Mouse (Mus musculus) thymus, postnatal 10 days (tissue): ENCODE data around the gene Abo.
"Not testable (repeated sequence)": the region's sequence is repeated elsewhere in the genome, so short reads cannot be mapped to it uniquely, and the experiment has no call there.

ENCODE experiments used
- DNase-seq, 2 experiments: peaks; one replicate each; pipeline ENCODE4 v3.0.0; 2021; ENCODE audit warnings: low spot score in 2 of 2

Gene Abo

DNA sequence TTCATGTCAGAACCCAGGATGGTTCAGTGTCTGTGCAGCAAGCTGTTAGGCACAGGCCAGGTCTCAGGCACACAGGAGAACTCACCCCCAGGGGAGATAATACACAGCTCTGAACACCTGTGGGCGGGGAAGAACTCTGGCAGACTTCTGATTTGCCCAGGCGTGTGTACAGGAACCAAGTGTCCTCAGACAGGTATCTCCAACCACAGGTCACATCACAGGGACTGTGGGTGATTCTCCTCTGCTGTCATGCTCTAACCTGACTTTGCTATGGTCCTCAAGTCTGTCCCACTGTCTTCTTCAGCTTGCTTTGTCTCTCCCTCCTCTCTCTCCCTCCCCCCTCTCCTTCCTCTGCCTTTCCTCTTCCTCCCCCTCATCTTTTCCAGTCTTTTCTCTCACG, at the start of gene Abo:
Gene Abo (minus strand): TSS at position 101 of the 400 bp plus-strand sequence.
- no peak for DNase-seq

DNA sequence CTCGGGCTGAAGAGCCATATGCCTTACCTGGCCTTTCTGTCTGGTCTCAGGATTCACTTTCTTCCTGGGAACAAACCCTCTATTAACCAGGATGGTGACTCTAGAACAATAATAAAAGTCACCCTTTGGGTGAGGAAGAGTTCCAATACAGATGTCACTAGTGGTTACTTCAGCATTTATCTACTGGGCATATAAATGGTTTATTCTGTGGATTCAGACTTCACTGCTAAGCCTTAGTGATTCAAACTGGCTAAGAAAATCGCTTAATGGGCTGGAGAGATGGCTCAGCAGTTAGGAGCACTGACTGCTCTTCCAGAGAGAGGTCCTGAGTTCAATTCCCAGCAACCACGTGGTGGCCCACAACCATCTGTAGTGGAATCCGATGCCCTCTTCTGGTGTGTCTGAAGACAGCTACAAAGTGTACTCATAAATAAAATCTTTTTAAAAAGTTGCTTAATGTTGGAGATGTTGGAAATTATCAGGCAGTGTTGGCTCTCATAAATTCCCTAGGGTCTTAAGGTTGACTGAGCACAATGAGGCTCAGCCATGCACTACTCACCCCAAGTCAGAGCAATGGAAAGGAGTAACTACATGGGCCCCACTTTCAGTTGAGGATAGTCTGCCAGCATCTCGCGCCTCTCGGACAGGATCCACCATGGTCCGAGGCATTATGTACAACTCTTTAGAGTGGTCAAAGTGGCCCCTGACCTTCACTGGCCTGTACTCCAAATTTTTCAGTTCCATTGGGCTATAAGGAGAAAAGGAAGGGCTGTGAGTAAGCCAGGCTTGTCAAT, 49.6 kb upstream of the Abo start:
- DNase-seq, result no peak

DNA sequence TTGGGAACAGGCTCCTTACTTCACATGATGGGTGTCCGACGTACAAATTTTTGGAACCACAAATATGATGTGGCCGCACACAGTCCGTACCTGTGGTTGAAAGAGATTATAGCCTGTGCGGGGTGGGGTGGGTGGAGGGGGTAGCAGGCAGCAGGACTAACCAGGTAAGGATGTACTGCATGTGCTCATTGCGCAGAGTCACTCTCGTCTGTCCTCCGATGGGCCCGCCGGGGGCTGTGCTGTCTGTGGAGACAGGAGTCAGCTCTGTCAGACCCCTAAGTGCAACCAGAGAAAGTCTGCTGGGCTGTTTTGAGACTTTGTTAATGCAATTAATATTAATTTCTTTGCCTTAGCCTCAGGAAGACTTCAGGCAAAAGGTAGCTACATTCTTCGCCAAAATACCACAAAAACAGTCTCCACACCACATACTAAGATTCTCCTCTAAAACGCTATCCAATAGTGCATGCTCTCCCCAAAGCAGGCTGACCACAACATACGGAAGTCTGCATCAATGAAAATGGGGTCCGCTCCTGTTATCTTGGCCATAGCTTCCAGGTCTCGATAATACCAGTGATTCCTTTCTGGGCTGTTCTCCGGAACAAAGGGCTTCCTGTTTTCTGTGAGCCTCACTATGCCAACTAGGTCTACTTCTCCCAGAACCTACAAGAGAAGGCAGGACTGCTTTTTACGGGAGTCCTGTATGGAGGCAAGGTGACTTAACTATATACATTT, 48.8 kb upstream of the Abo start:
- no peak for DNase-seq

DNA sequence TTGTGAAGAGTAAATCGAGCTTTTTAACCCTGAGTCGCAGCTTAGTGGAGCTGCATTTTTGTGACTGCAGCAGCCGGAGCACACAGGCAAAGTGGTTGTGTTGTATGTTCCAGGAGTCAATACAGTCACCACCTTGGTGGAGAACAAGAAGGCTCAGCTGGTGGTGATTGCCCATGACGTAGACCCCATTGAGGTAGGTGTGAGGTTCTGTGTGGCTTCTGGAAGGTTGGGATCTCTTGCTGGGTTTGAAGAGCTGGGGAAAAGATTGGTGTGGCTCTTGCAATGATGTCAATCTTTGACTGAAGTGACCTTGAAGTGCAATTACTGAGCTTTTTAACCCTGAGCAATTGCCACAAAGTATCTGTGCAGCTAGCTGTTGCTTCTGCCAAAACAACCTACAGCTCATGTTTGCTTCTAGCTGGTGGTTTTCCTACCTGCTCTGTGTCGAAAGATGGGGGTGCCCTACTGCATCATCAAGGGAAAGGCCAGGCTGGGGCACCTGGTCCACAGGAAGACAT, 47.5 kb upstream of the Abo start:
- no peak for DNase-seq

DNA sequence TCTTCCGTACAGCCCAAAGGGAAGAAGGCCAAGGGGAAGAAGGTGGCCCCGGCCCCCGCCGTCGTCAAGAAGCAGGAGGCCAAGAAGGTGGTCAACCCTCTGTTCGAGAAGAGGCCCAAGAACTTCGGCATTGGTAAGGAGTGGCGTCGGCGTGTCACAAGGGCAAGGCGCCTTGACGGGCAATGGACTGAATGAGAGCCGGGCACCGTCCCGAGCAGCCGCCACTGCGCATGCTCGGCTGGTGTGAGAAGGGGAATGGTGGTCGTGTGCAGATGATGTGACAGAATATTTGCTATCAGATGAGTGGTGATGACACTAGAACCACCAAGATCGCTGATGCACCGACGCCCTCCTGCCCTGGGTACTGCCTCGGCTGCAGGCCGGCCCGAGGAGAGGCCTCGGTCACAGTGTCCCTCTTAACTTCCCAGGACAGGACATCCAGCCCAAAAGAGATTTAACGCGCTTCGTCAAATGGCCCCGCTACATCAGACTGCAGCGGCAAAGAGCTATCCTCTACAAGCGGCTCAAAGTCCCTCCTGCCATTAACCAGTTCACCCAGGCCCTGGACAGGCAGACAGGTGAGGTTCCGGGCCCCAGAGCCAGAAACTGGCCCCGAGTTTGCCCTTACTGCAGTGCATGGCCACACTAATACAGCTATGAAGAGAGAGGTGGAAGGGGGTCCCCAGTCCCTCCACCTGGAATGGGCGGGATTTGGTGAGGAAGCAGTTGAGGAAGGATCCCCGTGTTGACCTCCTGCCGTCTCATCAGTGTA, 46.4 kb upstream of the Abo start:
- peak in 1 of 2 experiments; percentile 56 for DNase-seq

GRCm38 (mm10) chr2:26910124-26910993, 45.6 kb upstream of the Abo start, which contains the start of the genes Med22 and Rpl7a:
TSS of gene Med22 (minus strand) at chr2:26910677.
TSS of gene Rpl7a (plus strand) at chr2:26910764.
- peak; percentile 98 to 100 for DNase-seq

GRCm38 (mm10) chr2:26909387-26909784, 44.6 kb upstream of the Abo start:
- DNase-seq, result no peak

DNA sequence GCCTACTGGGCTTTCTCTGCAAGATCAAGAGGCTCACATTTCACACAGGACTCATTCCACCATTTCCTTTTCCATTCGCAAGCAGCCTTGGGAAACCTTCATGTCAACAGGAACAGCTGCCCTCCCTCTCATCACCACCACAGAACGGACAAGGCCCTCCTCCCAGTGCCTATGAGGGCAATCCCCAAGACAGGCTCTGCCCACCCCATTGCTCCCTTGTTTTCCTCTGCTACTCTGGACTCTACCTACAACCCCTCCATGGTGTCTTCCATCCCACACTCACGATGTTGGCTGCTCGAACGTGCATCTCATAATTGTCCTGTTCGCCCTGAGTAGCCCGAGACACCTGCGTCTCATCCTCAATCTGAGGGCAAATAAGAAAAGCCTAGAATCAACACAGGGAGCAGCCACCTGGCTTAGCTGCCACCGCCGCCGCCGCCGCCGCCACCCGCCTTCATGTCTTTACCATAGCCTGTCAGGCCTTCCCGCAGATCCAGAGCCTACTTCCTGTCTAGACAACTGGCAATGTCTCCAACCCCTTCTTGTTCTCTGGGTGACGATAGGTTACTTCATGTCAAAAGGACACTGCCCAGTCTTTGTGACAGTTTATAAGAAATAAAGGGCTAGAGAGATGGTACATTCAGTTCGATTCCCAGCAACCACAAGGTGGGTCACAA, 44.1 kb upstream of the Abo start:
- peak; percentile 26 to 36 for DNase-seq

DNA sequence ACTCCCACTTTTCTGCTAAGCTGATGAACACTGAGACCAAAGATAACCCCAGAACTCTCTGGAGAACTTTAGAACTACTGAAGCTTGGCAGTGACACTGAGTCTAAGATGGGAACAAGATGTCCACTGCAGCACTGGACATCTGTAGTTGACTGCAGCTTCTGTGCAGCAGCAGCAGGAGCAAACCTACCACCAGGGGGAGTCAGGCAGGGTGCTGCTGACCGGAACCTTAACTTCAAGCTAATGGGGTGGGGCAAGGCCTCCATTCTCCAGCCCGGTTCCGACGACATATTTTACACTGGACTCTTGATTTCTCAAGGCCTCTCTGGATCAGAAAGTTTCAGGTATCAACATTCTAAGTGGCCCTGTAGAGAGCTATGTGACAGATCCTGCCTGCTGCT, 42.3 kb upstream of the Abo start:
- DNase-seq, result peak in 1 of 2 experiments; percentile 44

DNA sequence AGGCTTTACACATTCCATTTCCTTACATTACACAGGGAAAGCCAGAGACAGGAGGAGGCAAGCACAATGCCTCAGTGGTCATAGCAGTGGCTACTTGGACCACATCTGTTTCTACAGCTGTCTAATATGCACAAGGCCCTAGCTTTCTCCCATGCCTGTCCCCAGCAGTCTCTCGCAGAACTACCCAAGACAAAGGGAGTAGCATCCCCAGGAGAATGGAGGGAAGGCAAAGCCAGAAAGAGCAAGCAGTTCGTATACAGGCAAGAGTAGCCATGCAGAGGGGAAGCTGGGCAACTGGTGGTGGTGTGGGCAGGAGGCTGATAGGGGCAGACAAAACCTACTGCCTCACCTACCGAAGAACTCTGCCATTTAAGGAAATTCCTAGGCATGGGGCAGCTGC, 41.7 kb upstream of the Abo start:
- no peak for DNase-seq

GRCm38 (mm10) chr2:26905936-26906335, 41.2 kb upstream of the Abo start:
- no peak for DNase-seq

- DNase-seq, result no peak
Measured at GRCm38 (mm10) chr2:26903311-26903710, 38.5 kb upstream of the Abo start.

GRCm38 (mm10) chr2:26902467-26903220, 37.9 kb upstream of the Abo start, which contains the start of gene Surf6:
TSS of gene Surf6 (minus strand) at chr2:26902879.
- peak; percentile 94 to 95 for DNase-seq

DNA sequence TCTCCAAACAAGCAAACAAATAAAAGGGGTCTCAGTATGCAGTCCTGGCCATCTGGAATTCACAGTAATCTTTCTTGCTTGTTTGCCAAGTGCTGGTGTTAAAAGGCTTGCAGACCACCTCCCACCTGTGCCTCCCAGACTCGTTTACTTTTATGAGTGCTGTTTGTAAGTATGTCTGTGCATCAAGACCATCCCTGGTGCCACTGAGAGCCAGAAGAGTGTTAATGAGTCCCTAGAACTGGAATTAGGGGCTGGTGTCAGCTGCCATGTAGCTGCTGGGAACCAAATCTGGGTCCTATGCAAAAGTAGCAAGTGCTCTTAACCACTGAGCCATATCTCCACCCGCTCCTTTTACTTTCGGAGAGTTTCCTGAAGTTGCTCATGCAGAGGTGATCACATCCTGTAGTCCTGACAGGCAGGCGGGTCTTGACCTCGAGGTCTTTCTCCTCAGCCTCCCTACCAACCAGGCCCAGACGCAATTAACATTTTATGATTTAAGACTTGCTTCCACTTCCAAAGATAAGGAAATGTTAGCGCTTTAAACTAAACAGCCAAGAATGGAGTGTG, 37.1 kb upstream of the Abo start:
- DNase-seq, result no peak

DNA sequence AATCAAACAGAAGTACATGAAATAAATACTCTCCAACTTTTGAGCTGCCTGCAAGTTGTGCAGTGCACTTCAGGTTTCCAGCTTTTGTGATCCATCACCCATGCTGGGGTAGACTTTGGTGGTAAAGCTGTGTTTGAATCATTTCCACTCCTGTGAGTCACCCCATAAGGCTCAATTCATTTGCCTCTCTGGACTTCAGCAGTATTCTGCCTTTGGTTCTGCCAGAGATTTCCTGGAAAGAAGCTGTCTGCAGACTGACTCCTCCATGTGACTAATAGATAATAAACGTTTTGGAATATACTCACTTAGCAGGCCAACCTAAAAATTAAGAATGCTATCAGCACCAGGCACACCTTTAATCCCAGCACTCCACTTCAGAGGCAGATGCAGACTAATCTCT, 36.0 kb upstream of the Abo start:
- no peak for DNase-seq

DNA sequence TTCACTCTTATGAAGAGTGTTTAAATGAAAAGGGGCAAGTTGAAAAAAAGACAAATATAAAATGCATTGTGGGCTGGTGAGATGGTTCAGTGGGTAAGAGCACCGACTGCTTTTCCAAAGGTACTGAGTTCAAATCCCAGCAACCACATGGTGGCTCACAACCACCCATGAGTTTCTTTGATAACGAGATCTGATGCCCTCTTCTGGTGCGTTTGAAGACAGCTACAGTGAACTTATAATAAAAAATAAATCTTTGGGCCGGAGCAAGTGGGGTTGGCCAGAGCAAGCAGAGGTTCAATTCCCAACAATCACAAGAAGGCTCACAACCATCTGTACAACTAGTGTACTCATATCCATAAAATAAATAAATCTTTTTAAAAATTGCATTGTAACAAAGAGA, 31.1 kb upstream of the Abo start:
- no peak for DNase-seq

DNA sequence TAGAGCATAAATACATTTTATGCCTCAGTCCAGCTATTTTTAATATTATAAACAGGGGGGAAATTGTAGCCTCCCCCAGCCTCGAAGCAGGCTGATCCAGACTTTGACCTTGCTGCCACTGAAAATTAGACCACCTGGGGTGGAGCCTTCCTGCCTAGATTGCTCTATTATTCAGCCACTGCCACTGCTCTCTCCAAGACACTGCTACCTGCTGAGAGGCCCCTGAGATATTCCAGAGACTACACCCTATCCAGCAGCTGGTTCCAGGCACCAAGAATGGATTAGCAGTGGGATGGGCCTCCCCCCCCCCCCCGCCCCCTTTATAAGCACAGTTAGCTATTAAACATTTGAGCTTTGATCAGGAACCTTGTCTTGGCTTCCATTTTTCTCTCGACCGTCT, 21.4 kb upstream of the Abo start:
- not testable (repeated sequence) for DNase-seq

DNA sequence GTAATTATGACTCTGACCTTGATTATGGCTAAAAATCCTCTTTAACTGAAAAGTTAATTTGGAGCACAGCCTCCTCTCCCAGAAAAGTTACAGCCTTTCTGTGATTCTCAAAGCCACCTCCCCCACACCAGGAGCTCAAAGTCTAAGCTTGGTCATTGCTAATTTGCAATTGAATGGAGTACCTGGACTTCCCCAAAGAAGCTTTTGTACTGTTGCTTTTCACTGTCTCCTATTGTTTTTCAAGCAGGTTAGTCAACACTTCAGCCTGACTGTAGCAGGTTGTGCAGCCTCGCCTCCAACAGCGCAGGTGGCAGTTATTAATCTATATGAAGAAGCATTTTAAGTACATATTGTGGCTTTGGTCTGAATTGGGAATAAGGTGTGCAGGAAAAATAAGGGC, 20.8 kb upstream of the Abo start:
- DNase-seq, result not testable (repeated sequence)

DNA sequence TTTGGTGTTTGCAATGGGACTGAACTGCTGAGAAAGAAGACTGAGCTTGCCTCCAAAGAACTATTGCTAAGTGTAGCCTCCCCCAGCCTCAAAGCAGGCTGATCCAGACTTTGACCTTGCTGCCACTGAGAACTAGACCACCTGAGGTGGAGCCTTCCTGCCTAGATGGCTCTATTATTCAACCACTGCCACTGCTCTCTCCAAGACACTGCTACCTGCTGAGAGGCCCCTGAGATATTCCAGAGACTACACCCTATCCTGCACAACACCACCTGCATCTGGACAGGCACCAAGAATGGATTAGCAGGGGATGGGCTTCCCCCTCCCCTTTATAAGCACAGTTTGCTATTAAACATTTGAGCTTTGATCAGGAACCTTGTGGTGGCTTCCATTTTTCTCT, 13.8 kb upstream of the Abo start:
- no peak for DNase-seq
